Mouse (Mus musculus) naive thymus-derived CD4-positive, alpha-beta T cell, adult 5 months (primary cell): ENCODE measurements around the gene Olfr957. TPM values are rescaled to one million over a fixed set of nuclear protein-coding genes. Genes with fewer than 3 reads are reported as not detected.

Experiments used
- polyA plus RNA-seq: library from polyadenylated mRNA; unstranded; fragments of 100-300 nt; shearing (Covaris generic); gene quantifications from one replicate; pipeline ENCODE4 v1.2.1, GENCODE M21; 2017

Gene Olfr957
- not detected for polyA plus RNA-seq

DNA sequence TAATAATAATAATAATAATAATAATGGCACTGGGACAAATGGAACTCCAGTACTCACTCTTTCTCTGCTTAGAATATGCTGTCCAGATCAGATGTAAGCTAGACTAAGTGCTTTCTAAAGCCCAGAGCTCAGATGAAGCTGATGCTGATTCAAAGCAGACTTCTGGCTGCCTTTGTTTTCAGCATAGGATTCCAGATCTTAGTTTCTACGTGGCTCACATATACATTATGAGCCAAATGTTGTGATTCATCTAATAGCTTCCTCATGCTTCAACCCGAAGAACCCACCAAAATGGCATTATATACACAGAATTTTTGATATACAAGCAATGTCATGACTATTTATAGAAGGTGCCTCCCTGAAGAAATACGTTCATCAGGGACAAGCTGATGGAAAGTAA lies at the start of gene Olfr957:
TSS of gene Olfr957 (minus strand) at position 279 of the 400 bp plus-strand sequence.

DNA sequence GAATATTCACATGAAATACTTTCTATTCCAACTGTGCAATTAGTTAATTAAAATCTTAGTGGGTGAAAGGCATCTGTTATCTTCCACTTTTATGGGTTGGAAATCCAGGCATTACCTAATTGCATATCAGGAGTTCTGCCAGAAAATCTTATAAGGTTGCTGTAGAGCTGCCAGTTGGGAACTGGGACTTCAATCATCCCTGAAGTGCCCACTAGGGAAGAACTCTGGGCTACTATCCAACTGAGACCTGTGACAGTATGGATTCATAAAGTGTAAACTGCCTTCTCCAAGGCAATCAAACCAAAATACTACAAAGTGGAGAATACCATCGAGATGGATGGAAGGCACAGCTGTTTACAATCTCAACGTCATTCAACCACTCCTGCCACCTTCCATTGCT lies 38.3 kb upstream of the Olfr957 start, which contains the start of gene Olfr958:
TSS of gene Olfr958 (minus strand) at position 109 of the 400 bp plus-strand sequence.

DNA sequence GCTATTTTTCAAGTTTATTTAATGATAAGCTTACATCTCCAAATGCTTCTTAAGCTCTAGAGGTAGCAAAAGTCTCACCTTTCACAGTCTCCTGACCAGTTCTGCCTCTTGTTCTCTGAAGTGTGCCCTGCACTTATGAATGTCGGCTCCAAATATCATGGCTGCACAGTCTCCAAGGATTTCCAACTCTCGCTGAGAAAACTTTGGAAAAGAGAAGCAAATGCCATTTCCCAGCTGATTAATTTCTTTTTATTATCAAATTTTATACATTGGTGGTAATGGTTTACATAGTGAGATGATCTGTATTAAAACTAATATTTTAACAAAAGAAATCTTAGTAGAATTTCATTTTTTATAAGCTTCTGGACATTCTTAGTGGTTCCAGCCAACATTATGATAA lies 21.7 kb downstream of the Olfr957 start, which contains the start of gene Olfr44:
TSS of gene Olfr44 (minus strand) at position 101 of the 400 bp plus-strand sequence.

DNA sequence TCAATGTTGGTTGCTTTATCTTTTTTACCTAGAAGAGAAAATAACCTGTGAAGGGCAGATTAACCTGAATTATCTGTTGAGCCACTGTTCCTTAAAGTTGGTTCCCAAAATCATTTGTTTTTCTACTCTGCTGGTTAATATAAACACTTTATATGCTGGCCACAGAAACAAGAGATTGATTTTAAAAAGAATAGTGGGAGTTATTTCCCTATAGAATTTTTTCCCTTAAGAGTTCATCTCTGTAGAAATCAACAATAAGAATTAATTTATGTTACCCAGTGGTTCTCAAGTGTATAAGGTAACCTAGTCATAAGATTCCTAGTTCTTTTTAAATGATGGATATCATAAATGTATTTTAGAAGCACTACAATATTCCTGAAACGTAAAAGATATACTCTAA lies 43.8 kb downstream of the Olfr957 start, which contains the start of gene Olfr955:
TSS of gene Olfr955 (minus strand) at position 101 of the 400 bp plus-strand sequence.

Other genes starting within 250 kb of the Olfr957 start
- not detected for gene Olfr945, start 239.0 kb downstream of the Olfr957 start, polyA plus RNA-seq
- gene Olfr948, start 189.8 kb downstream of the Olfr957 start, polyA plus RNA-seq = not detected
- not detected for gene Olfr951, start 128.4 kb downstream of the Olfr957 start, polyA plus RNA-seq
- gene Olfr952, start 88.7 kb downstream of the Olfr957 start, polyA plus RNA-seq = not detected
- not detected for gene Olfr954, start 59.1 kb downstream of the Olfr957 start, polyA plus RNA-seq
- gene Olfr955, start 43.9 kb downstream of the Olfr957 start, polyA plus RNA-seq = not detected
- gene Olfr44, start 21.8 kb downstream of the Olfr957 start, polyA plus RNA-seq = not detected
- not detected for gene Olfr958, start 38.2 kb upstream of the Olfr957 start, polyA plus RNA-seq
- gene Olfr959, start 59.8 kb upstream of the Olfr957 start, polyA plus RNA-seq = not detected
- gene AW551984, start 88.6 kb upstream of the Olfr957 start, polyA plus RNA-seq = not detected
- gene Olfr148, start 94.8 kb upstream of the Olfr957 start, polyA plus RNA-seq = not detected
- gene Olfr960, start 105.6 kb upstream of the Olfr957 start, polyA plus RNA-seq = not detected
- 0.20 TPM for gene Olfr961, start 129.3 kb upstream of the Olfr957 start, polyA plus RNA-seq
- not detected for gene Olfr963, start 151.4 kb upstream of the Olfr957 start, polyA plus RNA-seq
- not detected for gene Olfr149, start 191.3 kb upstream of the Olfr957 start, polyA plus RNA-seq
- not detected for gene Olfr965, start 195.5 kb upstream of the Olfr957 start, polyA plus RNA-seq
- gene Olfr150, start 215.2 kb upstream of the Olfr957 start, polyA plus RNA-seq = not detected
- gene Olfr967, start 230.4 kb upstream of the Olfr957 start, polyA plus RNA-seq = not detected